Mouse (Mus musculus): Measurements from ENCODE around the gene Gm21915.

The Gm21915 gene
- long read RNA-seq, experiment 1: 0 reads
- long read RNA-seq, experiment 2: 0 reads

GRCm38 (mm10) chr9:40670313-40670712 is at the start of gene Gm21915:
Gene Gm21915 (plus strand): TSS chr9:40670613.
- intact Hi-C loops (cut with DNase I): no loop called here

GRCm38 (mm10) chr9:40622265-40622664 is 48.1 kb upstream of the Gm21915 start:
- intact Hi-C loops (cut with DNase I): no loop called here

GRCm38 (mm10) chr9:40622793-40623192 is 47.6 kb upstream of the Gm21915 start:
- intact Hi-C loops (cut with DNase I): no loop called here

GRCm38 (mm10) chr9:40625341-40625740 is 45.1 kb upstream of the Gm21915 start:
- intact Hi-C loops (cut with DNase I): no loop called here

DNA sequence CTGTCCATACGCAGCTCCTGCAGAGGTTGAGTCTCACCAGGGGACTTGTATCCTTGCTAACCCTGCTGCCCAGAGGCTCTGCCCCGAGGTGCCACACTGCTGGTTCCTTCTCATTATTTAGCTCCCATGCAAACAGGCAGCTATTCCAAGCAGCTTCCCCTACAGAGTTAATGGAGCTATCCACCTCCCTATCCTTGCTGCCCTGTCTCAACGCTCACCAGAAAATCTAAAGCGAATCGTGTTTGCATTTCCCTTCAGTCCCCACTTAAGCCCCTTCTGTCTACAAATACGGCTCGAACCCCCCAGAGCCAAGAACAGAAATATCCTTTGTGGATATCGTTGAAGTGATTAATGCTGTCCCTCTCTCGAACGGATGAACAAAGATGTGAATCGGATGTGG is 43.8 kb upstream of the Gm21915 start:
- intact Hi-C loops (cut with DNase I): no loop called here

GRCm38 (mm10) chr9:40627146-40627713 is 43.2 kb upstream of the Gm21915 start:
- intact Hi-C loops (cut with DNase I): no loop called here

DNA sequence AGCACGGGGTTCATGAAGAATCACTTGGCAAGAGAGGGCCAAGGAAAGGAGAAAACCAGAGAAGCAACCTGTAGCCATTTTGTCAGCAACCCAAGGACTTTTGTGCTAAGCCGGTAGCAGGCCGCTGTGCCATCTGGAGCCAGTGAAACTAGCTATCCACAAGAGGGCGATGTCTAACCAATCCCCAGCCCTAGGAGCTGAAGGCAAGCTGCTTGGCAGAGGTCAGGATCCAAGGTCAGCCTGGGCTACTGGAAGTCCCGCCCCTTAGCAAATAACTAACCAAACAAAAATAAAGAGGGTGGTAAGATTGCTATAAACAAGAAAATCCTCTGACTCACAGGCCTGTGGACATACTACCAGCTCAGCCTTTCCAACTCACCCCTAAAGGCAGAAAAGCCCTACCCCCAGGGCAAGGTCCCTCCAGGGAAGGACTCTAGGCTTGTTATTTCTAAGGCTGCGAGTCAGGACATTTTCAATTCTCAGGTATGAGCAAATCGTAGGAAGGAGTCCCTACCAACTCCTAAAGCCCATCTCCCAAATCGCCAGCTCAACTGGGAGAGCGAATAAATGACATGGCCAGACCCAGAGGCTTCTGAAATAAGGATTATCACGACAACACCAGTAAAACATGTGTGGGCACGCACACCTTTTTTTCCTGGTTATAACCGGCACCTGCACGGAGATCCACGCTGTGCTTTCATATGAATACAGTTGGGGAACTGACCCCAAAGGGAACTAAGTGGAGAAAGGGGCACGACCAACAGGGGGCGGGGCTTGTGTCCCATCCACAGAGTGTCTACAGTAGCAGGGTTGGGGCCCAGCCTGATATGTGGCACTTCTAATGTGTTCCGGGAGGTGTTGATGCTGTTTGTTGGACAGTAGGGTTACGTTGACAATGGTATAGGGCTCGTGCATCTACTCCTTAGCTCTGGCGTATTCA is 42.0 kb upstream of the Gm21915 start:
- intact Hi-C loops (cut with DNase I): no loop called here

DNA sequence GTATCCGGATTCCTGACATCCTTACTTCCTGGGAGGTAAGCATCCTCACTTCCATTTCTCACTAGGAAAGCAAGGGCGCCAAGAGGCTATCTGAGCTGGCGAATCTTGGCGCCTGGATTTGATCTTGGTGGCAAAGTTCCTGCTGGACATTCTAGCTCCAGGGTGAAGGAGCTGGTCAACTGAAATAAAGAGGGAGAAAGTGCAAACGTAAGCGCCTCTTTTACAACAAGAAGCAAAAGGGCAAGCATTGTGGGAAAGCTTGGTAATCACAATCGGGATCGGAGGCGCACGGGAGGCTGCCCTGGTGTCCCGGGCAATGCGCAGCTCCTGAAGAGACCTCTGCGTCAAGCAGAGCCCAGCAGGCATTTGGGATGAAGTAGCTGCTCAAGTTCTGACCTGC is 41.0 kb upstream of the Gm21915 start:
- intact Hi-C loops (cut with DNase I): no loop called here

DNA sequence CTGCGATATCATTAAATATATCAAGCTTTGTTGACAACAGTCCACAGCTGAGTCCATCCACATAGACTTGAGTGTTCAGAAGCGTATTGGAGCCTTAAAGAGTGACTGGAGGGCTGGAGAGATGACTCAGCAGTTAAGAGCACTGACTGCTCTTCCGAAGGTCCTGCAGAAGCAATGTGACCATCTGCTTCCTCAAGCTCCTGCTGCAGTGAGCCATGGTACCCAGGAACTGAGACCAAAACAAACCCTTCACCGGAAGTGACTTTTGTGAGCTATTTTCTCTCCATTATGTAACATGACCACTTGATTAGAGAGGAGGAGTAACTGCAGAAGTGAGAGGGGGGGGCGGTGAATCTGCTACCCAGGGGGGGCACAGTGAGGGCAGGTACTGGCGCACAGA is 39.3 kb upstream of the Gm21915 start:
- intact Hi-C loops (cut with DNase I): no loop called here

GRCm38 (mm10) chr9:40631505-40631904 is 38.9 kb upstream of the Gm21915 start:
- intact Hi-C loops (cut with DNase I): no loop called here

DNA sequence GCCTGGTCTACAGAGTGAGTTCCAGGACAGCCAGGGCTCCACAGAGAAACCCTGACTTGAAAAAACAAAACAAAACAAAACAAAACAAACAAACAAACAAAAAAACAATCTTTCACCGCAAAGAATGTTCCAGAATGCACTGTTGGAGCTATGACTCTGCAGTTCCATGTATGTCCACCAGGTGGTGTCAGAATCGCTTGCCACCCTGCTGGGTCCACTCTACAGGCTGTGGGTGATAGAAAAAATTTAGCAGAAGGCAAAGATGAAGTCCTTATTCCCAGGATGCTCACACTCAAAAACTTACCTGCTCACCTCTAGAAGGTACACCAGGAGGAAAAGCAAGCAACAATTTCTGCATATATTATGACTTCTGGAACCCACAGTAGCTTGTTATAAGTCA is 34.4 kb upstream of the Gm21915 start:
- intact Hi-C loops (cut with DNase I): loop anchor here (1.0 kb wide), 1 partner anchor 114 kb away; no protein-coding TSS in a partner anchor

- intact Hi-C loops (cut with DNase I): no loop called here
These were observed 32.6 kb upstream of the Gm21915 start for GRCm38 (mm10) chr9:40637705-40638393.

DNA sequence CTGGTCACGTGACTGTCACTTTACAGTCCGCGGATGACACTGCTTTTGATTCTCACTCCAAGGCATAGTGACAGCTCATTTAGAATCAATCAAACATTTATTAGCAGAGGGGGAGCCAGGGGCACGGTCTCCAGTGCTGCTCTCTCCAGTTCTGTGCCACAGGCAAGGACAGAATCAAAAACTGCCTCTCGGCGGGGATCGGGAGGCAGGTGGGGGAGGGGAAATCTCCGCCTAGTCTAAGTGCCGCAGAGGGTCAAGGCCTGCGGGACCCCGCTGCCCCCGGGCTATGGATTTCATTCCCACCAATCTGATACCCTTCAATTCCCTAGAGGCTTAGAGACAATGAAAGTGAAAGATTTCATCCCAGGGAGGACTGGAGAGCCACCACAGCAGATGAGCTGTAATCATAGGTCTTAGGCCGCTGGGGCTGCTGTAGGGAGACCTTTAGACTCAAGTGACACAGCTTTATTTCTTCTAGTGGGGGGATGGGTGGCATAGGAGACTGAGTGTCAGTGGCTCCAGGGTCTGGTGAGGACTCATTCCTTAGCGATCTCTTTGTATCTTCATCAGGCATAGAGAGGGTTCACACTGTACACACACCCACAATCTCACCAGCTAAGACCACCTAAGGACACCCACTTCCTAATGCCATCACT is 31.9 kb upstream of the Gm21915 start:
- intact Hi-C loops (cut with DNase I): no loop called here

GRCm38 (mm10) chr9:40639536-40640187 is 30.8 kb upstream of the Gm21915 start:
- intact Hi-C loops (cut with DNase I): loop anchor here (5.0 kb wide), 1 partner anchor 43 kb away; no protein-coding TSS in a partner anchor

DNA sequence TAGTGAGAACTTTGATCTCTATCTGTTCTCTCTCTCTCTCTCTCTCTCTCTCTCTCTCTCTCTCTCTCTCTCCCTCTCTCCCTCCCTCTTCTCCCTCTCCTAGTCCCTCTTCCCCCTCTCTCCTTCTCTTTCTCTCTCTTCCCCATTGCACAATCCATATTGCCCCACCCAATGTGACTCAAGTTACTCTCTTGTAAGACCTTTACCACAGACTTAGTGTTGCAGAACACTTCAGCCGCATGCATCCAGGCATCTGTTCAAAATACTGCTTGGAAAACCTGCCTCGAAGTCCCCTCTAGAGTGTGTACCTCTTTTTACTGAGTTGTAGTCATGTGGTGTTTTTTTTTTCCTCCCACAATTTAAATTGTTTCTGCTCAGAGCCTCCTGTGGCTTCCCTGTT is 29.1 kb upstream of the Gm21915 start:
- intact Hi-C loops (cut with DNase I): loop anchor here (5.0 kb wide), 1 partner anchor 41 kb away; no protein-coding TSS in a partner anchor

GRCm38 (mm10) chr9:40642470-40643220 is 27.8 kb upstream of the Gm21915 start:
- intact Hi-C loops (cut with DNase I): loop anchor here (5.0 kb wide), 1 partner anchor 40 kb away; no protein-coding TSS in a partner anchor

DNA sequence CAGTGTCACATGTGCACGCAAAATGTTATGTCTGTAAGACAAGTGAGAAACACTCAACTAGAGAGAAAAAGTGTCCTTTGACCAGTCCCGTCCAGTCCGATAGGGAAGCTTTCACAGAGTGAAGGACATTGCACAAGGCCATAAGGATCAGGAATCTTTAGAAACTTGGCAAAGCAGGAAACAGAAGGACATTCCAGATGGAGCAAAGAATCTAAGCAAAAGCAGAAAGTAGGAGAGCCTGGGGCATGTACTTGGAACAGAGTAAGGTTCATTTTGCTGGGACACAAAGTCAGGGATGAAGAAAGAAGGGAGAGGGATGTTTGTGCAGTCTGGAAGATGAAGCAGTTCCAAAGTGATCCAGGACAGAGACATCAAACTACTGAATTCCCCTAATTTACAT is 21.0 kb upstream of the Gm21915 start:
- intact Hi-C loops (cut with DNase I): no loop called here

DNA sequence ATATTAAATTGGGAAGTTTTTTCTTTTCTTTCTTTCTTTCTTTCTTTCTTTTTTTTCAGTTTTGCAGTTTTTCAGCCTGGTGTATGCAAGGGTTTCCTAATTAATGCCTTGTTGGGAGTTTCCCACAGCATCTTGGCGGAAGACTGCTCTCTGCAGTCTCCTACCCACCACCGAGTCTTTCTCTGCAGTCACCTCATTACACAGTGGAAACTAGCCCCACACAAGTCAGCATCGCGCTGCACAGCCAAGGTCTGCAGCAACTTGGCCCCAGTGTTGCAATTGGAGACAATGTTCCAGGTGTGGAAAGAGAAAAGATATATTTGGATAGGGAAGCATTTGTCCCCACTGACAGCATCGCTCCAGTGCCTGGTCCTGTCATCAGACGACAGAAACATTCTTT is 20.4 kb upstream of the Gm21915 start:
- intact Hi-C loops (cut with DNase I): no loop called here

DNA sequence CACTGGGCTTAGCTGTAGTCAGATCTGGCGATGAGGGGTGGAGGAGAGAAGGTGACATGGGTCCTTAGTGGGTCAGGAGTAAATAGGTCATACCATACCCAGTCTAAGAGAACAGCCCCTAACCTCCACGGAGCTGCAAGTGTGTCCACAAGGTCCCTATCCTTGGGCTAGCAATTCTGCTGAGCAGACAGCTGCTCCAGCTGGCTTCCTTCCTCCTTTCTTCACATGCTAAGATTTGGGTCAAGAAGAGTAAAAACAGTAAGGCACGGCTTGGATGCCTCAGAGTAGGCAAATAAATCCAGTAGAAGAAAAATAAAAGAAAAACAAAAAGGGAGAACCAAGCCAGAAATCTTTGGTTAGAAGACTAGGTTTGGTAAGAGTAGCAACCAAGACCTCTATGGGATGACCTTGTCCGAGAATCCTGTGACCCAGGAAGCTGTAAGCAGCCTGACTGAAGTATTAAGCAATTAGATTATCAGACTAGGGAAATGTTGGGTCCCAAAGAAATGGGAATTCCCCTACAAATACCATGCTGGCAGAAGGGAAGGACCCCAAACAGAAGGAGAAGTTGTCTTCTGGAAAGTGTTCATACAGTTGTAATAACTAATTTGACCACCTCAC is 19.1 kb upstream of the Gm21915 start:
- intact Hi-C loops (cut with DNase I): no loop called here

DNA sequence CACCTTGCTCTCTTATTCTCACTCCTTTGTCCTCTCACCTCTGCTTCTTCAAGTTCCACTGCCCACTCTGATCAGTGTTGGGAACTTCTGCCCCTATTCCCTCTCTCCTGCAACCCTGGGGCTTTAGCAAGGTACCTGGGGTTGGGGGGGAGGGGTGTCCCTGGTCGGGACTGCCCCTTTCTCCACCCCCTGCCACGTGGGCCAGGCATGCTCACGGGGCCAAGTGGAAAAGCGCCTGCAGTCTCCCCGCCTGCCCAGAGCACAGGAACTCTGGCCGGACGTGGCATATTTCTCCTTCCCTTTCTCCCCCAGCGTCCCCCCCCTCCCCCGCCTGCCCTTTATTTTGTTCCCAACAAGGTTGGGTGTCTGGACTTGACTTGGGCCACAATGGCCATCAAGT is 17.7 kb upstream of the Gm21915 start:
- intact Hi-C loops (cut with DNase I): no loop called here

Data from adrenal gland (tissue).